Mouse (Mus musculus): ENCODE data around the gene Cym. TPM values are rescaled to one million over a fixed set of nuclear protein-coding genes. Genes with fewer than 3 reads are reported as not detected.
A peak's percentile ranks its signal among the peaks of the same experiment; 100 is the strongest.

Cym gene
- polyA plus RNA-seq, 1 experiment from 2014 or later = 6.3 TPM

DNA sequence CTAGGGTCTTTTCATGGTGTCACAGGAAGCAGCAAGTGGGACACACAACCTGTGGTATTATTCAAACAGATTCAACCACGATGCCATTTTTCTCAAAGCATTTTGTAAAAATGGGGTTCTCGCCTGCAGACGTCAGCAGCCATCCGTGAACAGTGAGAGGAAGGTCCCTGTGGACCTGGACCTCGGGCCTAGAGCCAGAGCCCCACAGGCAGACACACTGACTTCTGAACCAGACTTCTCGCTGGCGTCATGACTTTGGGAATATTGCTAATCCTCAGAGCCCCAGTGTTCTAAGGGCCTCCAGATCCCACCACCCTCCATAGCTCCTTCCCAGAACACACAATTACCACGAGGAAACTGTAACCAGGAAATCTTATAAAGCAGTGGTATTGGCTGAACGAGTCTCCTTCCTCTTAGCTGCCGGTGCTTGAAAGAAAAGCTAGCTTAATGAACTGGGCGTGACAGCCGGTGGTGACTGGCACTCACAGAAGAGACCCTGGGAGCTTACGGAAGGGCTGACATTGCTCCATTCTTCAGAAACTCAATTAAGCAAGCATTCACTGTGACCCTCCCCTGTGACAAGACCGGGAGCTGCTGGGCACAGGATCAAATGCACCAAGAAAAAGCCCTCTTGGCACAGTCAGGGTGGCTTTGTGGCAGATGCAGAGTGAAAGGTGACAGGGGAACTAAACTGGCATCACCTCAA lies 20.0 kb upstream of the Cym start:
- 48% methylated on average over 14 of the region's 14 CpGs for WGBS

DNA sequence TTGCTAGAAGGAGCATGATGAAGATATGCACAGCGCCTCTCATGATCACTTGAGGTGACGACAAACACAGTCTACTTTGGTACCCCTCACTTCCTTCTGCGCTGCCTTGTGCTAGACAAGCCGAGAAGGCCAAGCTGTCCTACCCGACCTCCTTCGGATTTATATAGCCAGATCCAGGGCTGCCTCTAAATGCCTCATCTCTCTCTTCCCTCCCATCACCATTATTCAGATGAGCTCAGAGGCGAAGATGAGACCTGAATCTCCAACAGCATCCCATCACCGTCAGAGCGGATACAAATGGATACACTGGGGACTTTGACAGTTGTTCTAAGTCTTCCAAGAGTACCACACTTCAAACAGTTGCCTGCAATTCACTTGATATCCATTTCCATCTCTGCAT lies 18.1 kb upstream of the Cym start, which contains the start of gene Prok1:
Prok1 (minus strand) TSS at position 101 of the 400 bp plus-strand sequence.
- Histone ChIP-seq H3K4me1 (replicated peaks) (no peaks in the 10 kb centered on the region), H3K4me2 (no peak within 1 kb of the TSS), H3K27ac (no peak within 1 kb of the TSS), H3K27me3 (peaks cover 9% of the 10 kb centered on the region; the same call in 1 of the 2 replicates), H3K4me3 (no peak within 1 kb of the TSS), H3K9me3 (replicated peaks) (no peaks in the 10 kb centered on the region), H3K9ac (no peak within 1 kb of the TSS), H3K36me3 (no peaks in the 10 kb centered on the region)
- ATAC-seq (replicated peaks; ENCODE audit: insufficient number of reproducible peaks, insufficient read depth, low FRiP score, low read depth) = no peak
- 82% methylated on average over 9 of the region's 9 CpGs for WGBS

More for the DNA sequence above, 20.0 kb upstream of the Cym start:
- H3K36me3 ChIP-seq = no peaks in the 10 kb centered on the region
- no peak for ATAC-seq (replicated peaks; ENCODE audit: insufficient number of reproducible peaks, insufficient read depth, low FRiP score, low read depth)
- H3K27me3 ChIP-seq = peaks cover 9% of the 10 kb centered on the region; the same call in 1 of the 2 replicates
- H3K4me3 ChIP-seq = no peak overlapping the region
- no peak overlapping the region for H3K9ac ChIP-seq
- no peaks in the 10 kb centered on the region for H3K9me3 ChIP-seq (replicated peaks)
- H3K27ac ChIP-seq = no peak overlapping the region
- no peaks in the 10 kb centered on the region for H3K4me1 ChIP-seq (replicated peaks)
- H3K4me2 ChIP-seq = no peak overlapping the region

GRCm38 (mm10) chr3:107238471-107238980 lies 17.0 kb upstream of the Cym start:
- Histone ChIP-seq H3K9me3 (replicated peaks) (no peaks in the 10 kb centered on the region), H3K4me2 (no peak overlapping the region), H3K4me3 (no peak overlapping the region), H3K27me3 (0 out of 2 replicates have a peak, but pooled peaks cover 1% of the 10 kb centered on the region), H3K4me1 (replicated peaks) (no peaks in the 10 kb centered on the region), H3K36me3 (no peaks in the 10 kb centered on the region), H3K9ac (no peak overlapping the region), H3K27ac (no peak overlapping the region)
- WGBS = 81% methylated on average over 8 of the region's 8 CpGs
- ATAC-seq (replicated peaks; ENCODE audit: insufficient number of reproducible peaks, insufficient read depth, low FRiP score, low read depth) = no peak

DNA sequence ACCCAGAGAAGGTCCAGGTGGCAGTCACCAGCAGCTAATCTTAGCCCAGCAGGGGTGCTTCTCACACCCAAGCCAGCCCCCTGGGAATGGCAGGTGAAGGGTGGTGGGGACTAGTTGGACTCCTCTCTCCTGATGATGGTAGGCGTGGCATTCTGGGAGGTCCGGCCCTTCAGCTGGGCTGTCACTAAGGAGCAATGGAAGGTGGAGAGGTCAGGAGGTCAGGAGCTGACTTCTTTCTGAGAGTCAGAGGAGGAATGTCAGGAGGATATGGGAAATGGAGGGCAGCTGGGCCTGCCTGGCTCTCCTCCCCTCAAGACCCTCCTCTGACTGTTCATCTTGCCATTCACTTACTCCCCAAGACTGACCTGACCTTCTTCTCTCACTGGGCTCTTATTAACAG lies 16.5 kb upstream of the Cym start:
- Histone ChIP-seq H3K9ac (no peak overlapping the region), H3K27me3 (peaks cover 4% of the 10 kb centered on the region; the same call in 1 of the 2 replicates), H3K27ac (no peak overlapping the region), H3K36me3 (no peaks in the 10 kb centered on the region), H3K4me1 (replicated peaks) (no peaks in the 10 kb centered on the region), H3K4me3 (no peak overlapping the region), H3K9me3 (replicated peaks) (no peaks in the 10 kb centered on the region), H3K4me2 (no peak overlapping the region)
- 66% methylated on average over 2 of the region's 2 CpGs for WGBS
- no peak for ATAC-seq (replicated peaks; ENCODE audit: insufficient number of reproducible peaks, insufficient read depth, low FRiP score, low read depth)

DNA sequence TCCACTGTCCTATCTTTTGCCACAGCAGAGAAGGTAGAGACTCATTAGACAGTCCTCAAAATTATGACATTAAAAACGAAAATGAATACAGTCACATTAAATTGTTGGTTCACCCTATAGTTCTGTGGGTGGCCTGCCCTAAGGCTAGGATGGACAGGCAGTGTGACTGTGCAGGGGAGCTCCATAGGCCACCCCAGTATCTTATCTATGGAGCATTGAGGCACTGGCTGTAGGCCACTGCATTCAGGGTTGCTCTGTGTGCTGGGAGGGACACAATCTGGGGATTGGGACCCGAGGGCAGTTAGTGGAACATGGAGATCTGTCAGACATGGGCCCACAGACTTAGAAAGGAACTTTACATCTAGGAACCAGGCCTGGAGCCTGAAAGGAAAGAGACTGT lies 12.4 kb upstream of the Cym start:
- no peak overlapping the region for H3K4me2 ChIP-seq
- no peak overlapping the region for H3K4me3 ChIP-seq

DNA sequence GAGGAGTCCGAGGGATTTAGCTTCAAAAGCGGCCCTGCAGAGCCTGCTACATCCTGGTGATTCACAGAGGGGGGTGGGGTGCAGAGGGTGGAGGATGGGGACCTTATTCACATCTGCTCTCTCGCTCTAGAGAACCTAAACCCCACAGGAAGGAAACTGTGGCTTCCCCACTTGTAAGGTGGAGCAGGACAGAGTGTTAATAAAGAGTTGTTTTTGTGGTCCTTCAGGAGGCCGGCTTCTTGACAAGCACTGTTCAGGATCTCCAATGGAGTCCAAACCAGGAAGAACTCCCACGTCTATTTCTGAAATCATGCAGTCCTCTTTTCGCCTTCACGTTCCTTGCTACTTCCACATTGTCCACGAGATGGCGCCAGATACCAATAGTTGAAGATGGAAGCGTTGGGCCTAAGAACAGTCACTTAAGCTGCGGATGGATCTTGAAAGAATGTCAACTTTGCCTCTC lies 11.8 kb upstream of the Cym start:
- Histone ChIP-seq H3K4me2 (0 out of 2 replicates have a peak overlapping the region, but pooled peaks have one; percentile 31), H3K9me3 (replicated peaks) (no peaks in the 10 kb centered on the region), H3K9ac (no peak overlapping the region)

More for the DNA sequence above, 12.4 kb upstream of the Cym start:
- WGBS = 25% methylated on average over 2 of the region's 2 CpGs
- ATAC-seq (replicated peaks; ENCODE audit: insufficient number of reproducible peaks, insufficient read depth, low FRiP score, low read depth) = no peak; the same call in 1 of the 2 replicates
- Histone ChIP-seq H3K9me3 (replicated peaks) (no peaks in the 10 kb centered on the region), H3K9ac (no peak overlapping the region), H3K4me1 (replicated peaks) (0 out of 2 replicates have a peak, but pooled peaks cover 5% of the 10 kb centered on the region), H3K27me3 (peaks cover 20% of the 10 kb centered on the region), H3K36me3 (no peaks in the 10 kb centered on the region), H3K27ac (no peak overlapping the region)

DNA sequence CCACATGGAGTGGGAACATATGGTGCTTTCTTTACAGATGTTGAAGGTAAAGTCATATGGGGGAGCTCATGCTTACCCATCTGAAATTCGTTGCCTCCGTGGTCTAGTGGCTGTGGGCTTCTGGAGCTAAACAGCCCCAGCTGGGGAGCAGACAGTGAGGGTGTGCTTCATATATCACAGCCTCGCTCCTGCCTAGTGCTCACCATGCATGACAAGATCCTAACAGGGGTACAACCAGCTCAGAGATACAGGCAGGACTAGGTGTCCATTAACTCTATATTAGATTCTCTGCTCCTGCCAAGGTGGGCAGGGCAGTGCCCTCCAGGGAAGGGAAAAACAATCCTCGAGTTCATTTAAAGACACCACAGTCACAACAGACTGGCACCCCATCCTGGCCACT lies 9.7 kb upstream of the Cym start:
- Histone ChIP-seq H3K4me1 (replicated peaks) (0 out of 2 replicates have a peak, but pooled peaks cover 5% of the 10 kb centered on the region), H3K4me2 (no peak overlapping the region), H3K27ac (no peak overlapping the region), H3K36me3 (no peaks in the 10 kb centered on the region), H3K27me3 (peaks cover 20% of the 10 kb centered on the region), H3K9me3 (replicated peaks) (no peaks in the 10 kb centered on the region), H3K9ac (no peak overlapping the region), H3K4me3 (no peak overlapping the region)
- no peak for ATAC-seq (replicated peaks; ENCODE audit: insufficient number of reproducible peaks, insufficient read depth, low FRiP score, low read depth)
- 61% methylated on average over 4 of the region's 4 CpGs for WGBS

More for the DNA sequence above, 11.8 kb upstream of the Cym start:
- Histone ChIP-seq H3K27ac (no peak overlapping the region), H3K36me3 (no peaks in the 10 kb centered on the region), H3K27me3 (peaks cover 20% of the 10 kb centered on the region), H3K4me1 (replicated peaks) (0 out of 2 replicates have a peak, but pooled peaks cover 5% of the 10 kb centered on the region), H3K4me3 (no peak overlapping the region)
- WGBS = 7% methylated on average over 11 of the region's 11 CpGs
- no peak for ATAC-seq (replicated peaks; ENCODE audit: insufficient number of reproducible peaks, insufficient read depth, low FRiP score, low read depth)

GRCm38 (mm10) chr3:107230527-107230926 lies 9.0 kb upstream of the Cym start, which contains the start of gene A630076J17Rik:
A630076J17Rik (plus strand) TSS chr3:107230614.
- Histone ChIP-seq H3K36me3 (no peaks in the 10 kb centered on the region), H3K9ac (no peak within 1 kb of the TSS), H3K27ac (no peak within 1 kb of the TSS), H3K27me3 (peaks cover 20% of the 10 kb centered on the region), H3K4me1 (replicated peaks) (0 out of 2 replicates have a peak, but pooled peaks cover 5% of the 10 kb centered on the region), H3K9me3 (replicated peaks) (no peaks in the 10 kb centered on the region), H3K4me3 (no peak within 1 kb of the TSS), H3K4me2 (no peak within 1 kb of the TSS)
- no peak for ATAC-seq (replicated peaks; ENCODE audit: insufficient number of reproducible peaks, insufficient read depth, low FRiP score, low read depth)
- 32% methylated on average over 1 of the region's 1 CpGs for WGBS

- Histone ChIP-seq H3K9me3 (replicated peaks) (no peaks in the 10 kb centered on the region), H3K9ac (no peak overlapping the region), H3K27ac (no peak overlapping the region), H3K4me3 (no peak overlapping the region), H3K4me1 (replicated peaks) (0 out of 2 replicates have a peak, but pooled peaks cover 5% of the 10 kb centered on the region), H3K4me2 (no peak overlapping the region), H3K27me3 (peaks cover 20% of the 10 kb centered on the region), H3K36me3 (no peaks in the 10 kb centered on the region)
- ATAC-seq (replicated peaks; ENCODE audit: insufficient number of reproducible peaks, insufficient read depth, low FRiP score, low read depth) = no peak
- WGBS = 35% methylated on average over 5 of the region's 5 CpGs
Observed at GRCm38 (mm10) chr3:107229822-107230221, 8.3 kb upstream of the Cym start.

DNA sequence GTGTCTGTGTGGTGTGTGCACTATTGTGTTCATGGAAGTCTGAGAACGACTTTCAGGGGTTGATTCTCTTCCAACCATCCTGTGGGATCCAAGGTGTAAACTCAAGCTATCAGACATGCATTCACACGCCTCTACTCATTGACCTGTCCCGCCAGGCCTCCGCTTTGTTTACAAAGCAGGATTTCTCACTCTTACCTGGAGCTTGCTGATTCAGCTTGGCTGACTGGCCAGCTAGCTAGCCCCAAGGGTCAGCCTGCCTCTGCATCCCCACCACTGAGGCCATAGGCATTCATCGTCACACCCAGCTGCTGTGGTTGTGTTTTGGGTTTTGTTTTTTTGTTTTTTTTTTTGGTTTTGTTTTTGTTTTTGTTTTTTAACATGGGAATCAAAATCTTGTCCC lies 7.7 kb upstream of the Cym start:
- Histone ChIP-seq H3K4me1 (replicated peaks) (0 out of 2 replicates have a peak, but pooled peaks cover 5% of the 10 kb centered on the region), H3K27ac (no peak overlapping the region), H3K27me3 (peaks cover 20% of the 10 kb centered on the region), H3K36me3 (no peaks in the 10 kb centered on the region), H3K9ac (no peak overlapping the region), H3K4me3 (no peak overlapping the region), H3K9me3 (replicated peaks) (no peaks in the 10 kb centered on the region), H3K4me2 (no peak overlapping the region)
- ATAC-seq (replicated peaks; ENCODE audit: insufficient number of reproducible peaks, insufficient read depth, low FRiP score, low read depth) = no peak
- whole genome bisulfite sequencing = 76% methylated on average over 5 of the region's 5 CpGs

- ATAC-seq (replicated peaks; ENCODE audit: insufficient number of reproducible peaks, insufficient read depth, low FRiP score, low read depth) = no peak
- Histone ChIP-seq H3K4me3 (no peak overlapping the region), H3K27ac (no peak overlapping the region), H3K4me1 (replicated peaks) (peaks cover 8% of the 10 kb centered on the region; the same call in 1 of the 2 replicates), H3K9me3 (replicated peaks) (no peaks in the 10 kb centered on the region), H3K36me3 (no peaks in the 10 kb centered on the region), H3K4me2 (no peak overlapping the region), H3K27me3 (no peaks in the 10 kb centered on the region), H3K9ac (no peak overlapping the region)
- WGBS = 80% methylated on average over 5 of the region's 5 CpGs
Observed at GRCm38 (mm10) chr3:107225820-107226219, 4.3 kb upstream of the Cym start.

All from heart, embryonic 15.5 days (tissue).